Mouse (Mus musculus): ENCODE measurements around the gene Synrg. TPM values are rescaled to one million over a fixed set of nuclear protein-coding genes. Genes with fewer than 3 reads are reported as not detected.

Synrg gene
- polyA plus RNA-seq, 1 experiment from 2014 or later: 5.3 TPM

DNA sequence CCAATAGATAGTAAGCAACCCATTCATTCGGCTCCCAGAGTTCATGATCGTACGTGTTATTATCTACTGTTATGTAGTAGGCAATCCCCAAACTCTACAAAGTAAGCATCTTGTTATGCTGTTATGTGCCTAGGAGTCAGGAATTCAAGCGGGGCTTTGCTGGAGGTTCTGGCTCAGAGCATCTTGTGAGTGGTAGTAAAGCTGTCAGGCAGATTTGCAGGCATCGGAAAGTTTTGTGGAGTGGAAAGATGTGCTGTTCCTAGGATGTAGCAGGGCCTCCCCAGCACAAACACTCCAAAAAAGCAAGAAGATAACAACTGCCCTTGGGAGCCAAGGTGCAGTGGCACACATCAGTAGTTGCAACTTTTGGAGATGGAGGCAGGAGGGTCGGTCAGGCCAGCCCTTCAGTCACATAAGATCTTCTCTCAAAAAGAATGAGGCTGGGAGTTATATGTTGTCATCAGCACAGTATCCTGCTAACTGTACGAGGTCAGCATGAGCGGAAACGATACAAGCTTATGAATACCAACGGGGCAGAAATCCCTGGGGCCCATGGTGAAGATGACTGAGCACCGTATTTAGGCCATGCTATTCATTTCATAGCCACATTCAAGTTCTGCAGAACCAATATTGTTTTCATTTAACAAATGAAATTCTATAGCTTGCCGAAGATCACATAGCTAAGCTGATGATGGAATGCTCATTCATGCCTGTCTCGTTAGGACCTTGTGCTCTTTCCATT, 12.2 kb downstream of the Synrg start:
- Histone ChIP-seq H3K9ac (ENCODE audit: low read depth, low read length) (no peak overlapping the region), H3K4me3 (ENCODE audit: low read depth, low read length) (no peak overlapping the region), H3K4me1 (ENCODE audit: control insufficient read depth, low read depth, low read length) (peaks cover 11% of the 10 kb centered on the region), H3K9me3 (replicated peaks; ENCODE audit: control insufficient read depth, low read length) (no peaks in the 10 kb centered on the region), H3K27ac (ENCODE audit: low read length) (no peak overlapping the region), H3K4me2 (ENCODE audit: low read depth, low read length) (no peak overlapping the region), H3K27me3 (ENCODE audit: control insufficient read depth, insufficient read depth, low read depth, low read length) (no peaks in the 10 kb centered on the region), H3K36me3 (ENCODE audit: control insufficient read depth, insufficient read depth) (peaks cover 20% of the 10 kb centered on the region)
- no peak for ATAC-seq (ENCODE audit: low read depth)
- WGBS (ENCODE audit: insufficient replicate concordance): 85% methylated on average over 13 of the region's 13 CpGs

DNA sequence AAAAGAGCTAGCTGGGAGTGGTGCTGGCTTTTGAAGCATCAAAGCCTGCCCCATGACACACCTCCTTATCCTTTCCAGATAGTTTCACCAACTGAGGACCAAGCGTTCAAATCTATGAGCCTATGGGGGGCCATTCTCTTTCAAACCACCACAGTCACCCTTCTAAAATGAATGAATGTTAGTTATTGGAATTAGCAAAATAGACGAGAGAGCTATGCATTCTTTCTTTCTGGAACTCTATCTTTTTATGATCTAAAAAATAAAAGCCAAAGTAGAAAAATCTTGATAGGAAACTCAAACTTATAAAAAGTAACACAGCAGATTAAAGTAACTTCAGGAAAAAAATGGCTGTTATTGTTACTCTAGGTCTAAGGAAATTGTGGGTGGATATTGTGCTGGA, 13.6 kb downstream of the Synrg start:
- WGBS (ENCODE audit: insufficient replicate concordance): 64% methylated on average over 2 of the region's 2 CpGs

DNA sequence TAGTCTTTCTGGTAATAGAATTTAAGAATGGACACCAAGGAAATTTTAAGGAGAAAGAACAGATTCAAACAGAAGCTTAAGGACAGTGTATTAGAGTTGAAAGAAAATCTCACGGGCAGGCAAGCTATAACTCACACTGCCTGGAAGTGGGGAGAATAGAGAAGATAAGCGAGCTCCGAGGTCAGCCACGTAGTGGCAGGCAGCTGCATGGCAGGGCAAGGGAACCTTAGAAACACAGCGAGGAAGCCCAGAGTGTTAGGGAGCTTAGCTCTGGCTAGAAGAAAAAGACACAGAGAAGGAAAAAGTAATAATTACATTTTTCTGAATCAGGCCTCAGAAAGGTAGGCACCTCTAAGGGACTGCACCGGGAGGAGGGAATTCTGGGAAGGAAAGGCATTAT, 15.8 kb downstream of the Synrg start:
- ATAC-seq (ENCODE audit: low read depth): no peak
- no peaks in the 10 kb centered on the region for H3K27me3 ChIP-seq (ENCODE audit: control insufficient read depth, insufficient read depth, low read depth, low read length)
- H3K27ac ChIP-seq (ENCODE audit: low read length): no peak overlapping the region
- H3K9ac ChIP-seq (ENCODE audit: low read depth, low read length): no peak overlapping the region
- H3K36me3 ChIP-seq (ENCODE audit: control insufficient read depth, insufficient read depth): peaks cover 21% of the 10 kb centered on the region
- H3K4me2 ChIP-seq (ENCODE audit: low read depth, low read length): no peak overlapping the region
- H3K9me3 ChIP-seq (replicated peaks; ENCODE audit: control insufficient read depth, low read length): no peaks in the 10 kb centered on the region
- no peak overlapping the region for H3K4me3 ChIP-seq (ENCODE audit: low read depth, low read length)
- H3K4me1 ChIP-seq (ENCODE audit: control insufficient read depth, low read depth, low read length): peaks cover 11% of the 10 kb centered on the region
- 80% methylated on average over 6 of the region's 6 CpGs for WGBS (ENCODE audit: insufficient replicate concordance)

More for the DNA sequence above, 13.6 kb downstream of the Synrg start:
- Histone ChIP-seq H3K9me3 (replicated peaks; ENCODE audit: control insufficient read depth, low read length) (no peaks in the 10 kb centered on the region), H3K4me3 (ENCODE audit: low read depth, low read length) (no peak overlapping the region), H3K27me3 (ENCODE audit: control insufficient read depth, insufficient read depth, low read depth, low read length) (no peaks in the 10 kb centered on the region), H3K4me1 (ENCODE audit: control insufficient read depth, low read depth, low read length) (peaks cover 11% of the 10 kb centered on the region), H3K27ac (ENCODE audit: low read length) (no peak overlapping the region), H3K4me2 (ENCODE audit: low read depth, low read length) (no peak overlapping the region), H3K36me3 (ENCODE audit: control insufficient read depth, insufficient read depth) (peaks cover 23% of the 10 kb centered on the region), H3K9ac (ENCODE audit: low read depth, low read length) (no peak overlapping the region)
- ATAC-seq (ENCODE audit: low read depth): no peak

DNA sequence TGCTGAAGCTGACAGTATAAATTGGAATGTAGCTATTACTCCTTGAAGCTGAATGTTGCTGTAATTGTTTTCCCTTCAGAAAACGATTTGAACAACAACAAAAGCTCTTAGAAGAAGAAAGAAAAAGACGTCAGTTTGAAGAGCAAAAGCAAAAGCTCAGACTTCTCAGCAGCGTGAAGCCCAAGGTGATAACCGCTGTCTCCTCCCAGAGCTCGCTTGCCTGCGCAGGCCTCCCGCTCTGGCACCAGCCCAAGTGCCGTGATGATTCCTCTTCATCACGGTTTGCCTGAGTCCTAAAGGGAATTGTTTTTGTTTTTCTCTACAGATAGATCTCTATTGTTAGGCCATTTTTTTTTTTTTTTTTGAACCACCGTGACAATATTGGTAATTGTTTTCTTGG, 17.1 kb downstream of the Synrg start:
- Histone ChIP-seq H3K27me3 (ENCODE audit: control insufficient read depth, insufficient read depth, low read depth, low read length) (no peaks in the 10 kb centered on the region), H3K27ac (ENCODE audit: low read length) (no peak overlapping the region), H3K4me1 (ENCODE audit: control insufficient read depth, low read depth, low read length) (no peaks in the 10 kb centered on the region), H3K9ac (ENCODE audit: low read depth, low read length) (no peak overlapping the region), H3K36me3 (ENCODE audit: control insufficient read depth, insufficient read depth) (peaks cover 21% of the 10 kb centered on the region), H3K4me2 (ENCODE audit: low read depth, low read length) (no peak overlapping the region), H3K4me3 (ENCODE audit: low read depth, low read length) (no peak overlapping the region), H3K9me3 (replicated peaks; ENCODE audit: control insufficient read depth, low read length) (no peaks in the 10 kb centered on the region)
- ATAC-seq (ENCODE audit: low read depth): no peak
- WGBS (ENCODE audit: insufficient replicate concordance): 82% methylated on average over 10 of the region's 10 CpGs

DNA sequence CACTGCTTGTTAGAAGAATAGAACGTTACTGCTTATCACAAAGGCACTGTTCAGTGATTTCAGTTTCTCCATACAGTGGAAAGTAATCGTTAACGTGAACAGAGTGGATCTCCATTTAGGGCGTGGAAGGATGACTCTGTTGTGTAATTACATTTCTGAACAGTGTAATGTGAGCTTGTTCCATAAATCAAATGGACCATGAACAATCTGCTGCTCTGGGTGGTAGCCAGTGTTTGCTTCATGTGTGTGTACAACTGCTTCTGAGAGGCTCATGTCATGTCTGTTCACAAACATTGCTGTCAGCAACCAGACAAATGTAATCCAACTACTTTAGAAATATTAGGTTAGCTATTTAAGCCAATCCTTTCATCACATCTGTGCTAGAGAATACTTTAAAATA, 27.5 kb downstream of the Synrg start:
- Histone ChIP-seq H3K27me3 (ENCODE audit: control insufficient read depth, insufficient read depth, low read depth, low read length) (no peaks in the 10 kb centered on the region), H3K4me2 (ENCODE audit: low read depth, low read length) (no peak overlapping the region), H3K27ac (ENCODE audit: low read length) (no peak overlapping the region), H3K36me3 (ENCODE audit: control insufficient read depth, insufficient read depth) (peaks cover 16% of the 10 kb centered on the region), H3K9me3 (replicated peaks; ENCODE audit: control insufficient read depth, low read length) (no peaks in the 10 kb centered on the region), H3K4me1 (ENCODE audit: control insufficient read depth, low read depth, low read length) (no peaks in the 10 kb centered on the region; the same call in 1 of the 2 replicates), H3K9ac (ENCODE audit: low read depth, low read length) (no peak overlapping the region), H3K4me3 (ENCODE audit: low read depth, low read length) (no peak overlapping the region)
- no peak for ATAC-seq (ENCODE audit: low read depth)
- 66% methylated on average over 4 of the region's 4 CpGs for WGBS (ENCODE audit: insufficient replicate concordance)

DNA sequence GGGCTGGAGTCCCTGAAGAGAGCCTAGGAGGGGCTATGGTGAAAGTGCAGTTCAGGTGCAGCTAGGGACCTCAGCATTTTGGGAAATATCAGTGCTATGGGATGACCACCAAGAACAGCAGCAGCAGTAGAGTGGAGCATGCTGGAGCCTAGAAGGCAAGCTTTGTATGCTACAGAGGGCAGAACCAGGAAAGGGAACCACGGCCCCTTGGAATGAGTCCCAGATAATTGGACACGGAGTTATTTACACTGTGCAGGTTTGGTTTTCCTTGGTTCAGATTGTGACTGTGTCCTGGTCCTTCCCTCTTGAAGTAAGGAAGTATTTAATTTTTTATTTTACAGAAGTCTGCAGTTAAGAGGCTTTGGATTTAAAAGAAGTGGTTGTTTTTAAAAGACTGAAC, 29.2 kb downstream of the Synrg start:
- Histone ChIP-seq H3K4me1 (ENCODE audit: control insufficient read depth, low read depth, low read length) (no peaks in the 10 kb centered on the region; the same call in 1 of the 2 replicates), H3K9ac (ENCODE audit: low read depth, low read length) (no peak overlapping the region), H3K4me2 (ENCODE audit: low read depth, low read length) (no peak overlapping the region), H3K27me3 (ENCODE audit: control insufficient read depth, insufficient read depth, low read depth, low read length) (no peaks in the 10 kb centered on the region), H3K36me3 (ENCODE audit: control insufficient read depth, insufficient read depth) (peaks cover 14% of the 10 kb centered on the region), H3K27ac (ENCODE audit: low read length) (no peak overlapping the region), H3K4me3 (ENCODE audit: low read depth, low read length) (no peak overlapping the region), H3K9me3 (replicated peaks; ENCODE audit: control insufficient read depth, low read length) (no peaks in the 10 kb centered on the region)
- ATAC-seq (ENCODE audit: low read depth): no peak
- WGBS (ENCODE audit: insufficient replicate concordance): 57% methylated on average over 2 of the region's 2 CpGs

DNA sequence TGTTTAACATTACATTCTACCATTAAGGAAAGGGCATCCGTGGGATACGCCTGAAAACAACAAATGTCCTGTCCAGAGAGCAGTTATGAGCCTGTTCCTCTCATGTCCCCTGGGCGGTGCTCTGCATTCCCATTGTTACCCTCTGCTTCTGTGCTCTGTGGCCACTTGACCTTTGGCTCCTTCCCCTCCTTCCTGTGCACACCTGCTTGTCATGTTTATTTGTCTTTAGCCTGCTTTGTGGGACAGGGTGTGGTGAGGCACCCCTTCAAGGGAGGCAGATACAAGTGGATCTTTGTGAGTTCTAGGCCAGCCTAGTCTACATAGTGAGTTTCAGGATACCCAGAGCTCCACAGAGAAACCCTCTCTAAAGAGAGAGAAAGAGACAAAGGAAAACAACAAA, 30.3 kb downstream of the Synrg start:
- ATAC-seq (ENCODE audit: low read depth): 0 out of 2 replicates have a peak, but pooled peaks have one; percentile 18
- no peaks in the 10 kb centered on the region; the same call in 1 of the 2 replicates for H3K4me1 ChIP-seq (ENCODE audit: control insufficient read depth, low read depth, low read length)
- H3K4me3 ChIP-seq (ENCODE audit: low read depth, low read length): no peak overlapping the region
- H3K27me3 ChIP-seq (ENCODE audit: control insufficient read depth, insufficient read depth, low read depth, low read length): no peaks in the 10 kb centered on the region
- no peak overlapping the region for H3K9ac ChIP-seq (ENCODE audit: low read depth, low read length)
- peaks cover 8% of the 10 kb centered on the region for H3K36me3 ChIP-seq (ENCODE audit: control insufficient read depth, insufficient read depth)
- WGBS (ENCODE audit: insufficient replicate concordance): 81% methylated on average over 3 of the region's 3 CpGs
- no peaks in the 10 kb centered on the region for H3K9me3 ChIP-seq (replicated peaks; ENCODE audit: control insufficient read depth, low read length)
- no peak overlapping the region for H3K27ac ChIP-seq (ENCODE audit: low read length)
- H3K4me2 ChIP-seq (ENCODE audit: low read depth, low read length): no peak overlapping the region

DNA sequence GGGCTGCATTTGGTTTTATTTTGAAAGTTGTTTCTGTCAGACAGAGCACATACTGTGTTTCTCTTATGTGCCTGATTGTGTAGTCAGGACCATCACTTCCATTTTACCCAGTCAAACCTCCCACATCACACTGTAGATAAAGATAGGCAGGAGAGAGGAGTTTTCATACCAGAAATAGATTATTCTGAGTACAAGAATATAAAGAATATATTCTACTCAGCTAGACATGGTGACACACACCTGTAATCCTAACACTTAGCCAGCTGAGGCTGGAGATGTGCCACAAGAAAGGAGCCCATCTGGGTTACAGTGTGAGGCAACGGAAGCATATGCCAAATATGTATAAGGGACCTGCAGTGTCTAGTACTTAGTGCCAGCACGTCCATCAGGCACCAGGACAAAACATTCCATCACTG, 31.3 kb downstream of the Synrg start:
- Histone ChIP-seq H3K9me3 (replicated peaks; ENCODE audit: control insufficient read depth, low read length) (no peaks in the 10 kb centered on the region), H3K36me3 (ENCODE audit: control insufficient read depth, insufficient read depth) (peaks cover 5% of the 10 kb centered on the region), H3K9ac (ENCODE audit: low read depth, low read length) (no peak overlapping the region), H3K4me1 (ENCODE audit: control insufficient read depth, low read depth, low read length) (no peaks in the 10 kb centered on the region; the same call in 1 of the 2 replicates), H3K4me3 (ENCODE audit: low read depth, low read length) (no peak overlapping the region), H3K27me3 (ENCODE audit: control insufficient read depth, insufficient read depth, low read depth, low read length) (no peaks in the 10 kb centered on the region), H3K27ac (ENCODE audit: low read length) (no peak overlapping the region), H3K4me2 (ENCODE audit: low read depth, low read length) (no peak overlapping the region)
- WGBS (ENCODE audit: insufficient replicate concordance): 71% methylated on average over 2 of the region's 2 CpGs
- no peak for ATAC-seq (ENCODE audit: low read depth)

DNA sequence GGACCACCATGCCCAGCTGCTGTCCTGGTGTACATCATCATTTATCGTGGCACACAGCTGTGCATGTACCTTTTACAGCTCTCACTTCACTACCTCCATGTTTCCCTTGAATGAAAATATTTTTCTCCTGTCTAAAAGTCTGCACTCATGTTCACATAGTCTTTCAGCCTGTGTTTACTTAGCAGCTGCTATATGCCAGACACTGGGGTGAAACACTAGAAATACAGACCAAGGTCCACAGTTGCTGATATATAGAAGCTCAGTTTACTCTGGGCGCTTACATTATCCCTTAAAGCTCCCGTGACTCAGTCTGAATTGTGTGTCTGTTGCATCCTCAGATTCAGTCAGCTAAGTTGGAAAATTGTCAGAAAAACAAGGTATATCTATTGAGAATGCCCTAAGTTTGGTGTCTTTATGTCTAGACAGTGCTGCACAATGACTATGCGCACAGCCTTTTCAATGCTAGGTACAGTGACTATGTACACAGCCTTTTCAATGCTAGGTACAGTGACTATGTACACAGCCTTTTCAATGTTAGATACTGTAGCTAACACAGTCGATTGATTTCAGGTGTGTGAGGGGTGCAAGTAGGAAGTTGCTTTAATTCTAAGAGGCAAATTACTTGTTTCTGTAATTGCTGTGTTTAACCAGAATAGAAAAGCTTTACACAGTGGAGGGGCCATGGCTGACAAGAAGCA, 33.1 kb downstream of the Synrg start:
- no peak overlapping the region for H3K4me2 ChIP-seq (ENCODE audit: low read depth, low read length)
- no peaks in the 10 kb centered on the region; the same call in 1 of the 2 replicates for H3K36me3 ChIP-seq (ENCODE audit: control insufficient read depth, insufficient read depth)
- 73% methylated on average over 5 of the region's 5 CpGs for WGBS (ENCODE audit: insufficient replicate concordance)
- no peaks in the 10 kb centered on the region; the same call in 1 of the 2 replicates for H3K4me1 ChIP-seq (ENCODE audit: control insufficient read depth, low read depth, low read length)
- peak overlapping the region; percentile 61 for H3K27ac ChIP-seq (ENCODE audit: low read length)
- H3K9me3 ChIP-seq (replicated peaks; ENCODE audit: control insufficient read depth, low read length): no peaks in the 10 kb centered on the region
- H3K4me3 ChIP-seq (ENCODE audit: low read depth, low read length): no peak overlapping the region
- H3K9ac ChIP-seq (ENCODE audit: low read depth, low read length): no peak overlapping the region
- no peaks in the 10 kb centered on the region for H3K27me3 ChIP-seq (ENCODE audit: control insufficient read depth, insufficient read depth, low read depth, low read length)
- ATAC-seq (ENCODE audit: low read depth): peak; percentile 81
